Mouse (Mus musculus) lung, adult 2 months (tissue): ENCODE results near the gene Nucb1. TPM values are rescaled to one million over a fixed set of nuclear protein-coding genes. Genes with fewer than 3 reads are reported as not detected.

Experiments used
- DNase-seq: peaks from one replicate; pipeline ENCODE4 v3.0.0; 2022
- H3K4me1 ChIP-seq: fragments of 200-500 bp; 2 replicates; pipeline ENCODE4 v1.6.1; 2011; ENCODE audit warnings: low read length; ENCODE audit not compliant: control insufficient read depth, insufficient read depth
- H3K4me3 ChIP-seq: fragments of 200-500 bp; replicated peaks from 2 replicates; pipeline ENCODE3; 2011; ENCODE audit warnings: low read depth, mild to moderate bottlenecking, control low read depth, low read length; ENCODE audit errors: extremely low read depth
- CTCF ChIP-seq: fragments of 200-500 bp; IDR thresholded peaks from 2 replicates; pipeline ENCODE4 v1.5.1; 2011; ENCODE audit warnings: mild to moderate bottlenecking, low read length, control low read depth; ENCODE audit not compliant: insufficient read depth
- POLR2A ChIP-seq: fragments of 200-500 bp; IDR thresholded peaks from 2 replicates; pipeline ENCODE4 v1.6.1; 2011; ENCODE audit warnings: low read depth, mild to moderate bottlenecking, control low read depth, low read length, borderline replicate concordance; ENCODE audit errors: extremely low read depth
- WGBS: fragments of 180-500 bp; shearing (Covaris S2); methylation state at CpG from one replicate; pipeline ENCODE4 v1.1.7; 2018; 5-methylcytosine and 5-hydroxymethylcytosine counted together
- polyA plus RNA-seq: library from polyadenylated mRNA; depleted of rRNA; stranded (reverse); fragments of >200 nt; gene quantifications from 2 replicates; pipeline ENCODE4 v1.2.3, GENCODE M21; 2012

Gene Nucb1
- polyA plus RNA-seq, 1 experiment, result 420 TPM

GRCm38 (mm10) chr7:45515436-45515835, 5.2 kb upstream of the Nucb1 start:
- 45% methylated on average over 16 of the region's 16 CpGs for WGBS
- no peak overlapping the region for H3K4me3 ChIP-seq
- TF ChIP-seq CTCF, result no peak
- TF ChIP-seq POLR2A, result no peak
- H3K4me1 ChIP-seq, result no peaks in the 10 kb centered on the region
- no peak for DNase-seq

GRCm38 (mm10) chr7:45514411-45514810, 4.2 kb upstream of the Nucb1 start:
- TF ChIP-seq POLR2A (no peak), CTCF (no peak)
- whole genome bisulfite sequencing, result 79% methylated on average over 7 of the region's 7 CpGs

GRCm38 (mm10) chr7:45509181-45509882, 874 bp downstream of the Nucb1 start:
- Histone ChIP-seq H3K4me3 (peak overlapping the region; percentile 94), H3K4me1 (peaks cover 11% of the 10 kb centered on the region)
- WGBS, result 19% methylated on average over 19 of the region's 19 CpGs
- TF ChIP-seq CTCF (no peak), POLR2A (no peak)
- no peak for DNase-seq

More at GRCm38 (mm10) chr7:45514411-45514810, 4.2 kb upstream of the Nucb1 start:
- Histone ChIP-seq H3K4me3 (no peak overlapping the region), H3K4me1 (peaks cover 2% of the 10 kb centered on the region; the same call in 1 of the 2 replicates)
- DNase-seq, result no peak

- no peak for DNase-seq
- 79% methylated on average over 6 of the region's 6 CpGs for WGBS
- no peak for TF ChIP-seq CTCF
- no peak for TF ChIP-seq POLR2A
- H3K4me3 ChIP-seq, result no peak overlapping the region
- H3K4me1 ChIP-seq, result peaks cover 11% of the 10 kb centered on the region
Measured at GRCm38 (mm10) chr7:45508561-45508960, 1.6 kb downstream of the Nucb1 start.

- TF ChIP-seq CTCF, result no peak
- TF ChIP-seq POLR2A, result no peak
- Histone ChIP-seq H3K4me3 (no peak overlapping the region), H3K4me1 (peaks cover 11% of the 10 kb centered on the region)
- WGBS, result 74% methylated on average over 6 of the region's 6 CpGs
- no peak for DNase-seq
Measured at GRCm38 (mm10) chr7:45507583-45507982, 2.6 kb downstream of the Nucb1 start.

- H3K4me3 ChIP-seq, result no peak overlapping the region
- no peaks in the 10 kb centered on the region for H3K4me1 ChIP-seq
- no peak for DNase-seq
- 95% methylated on average over 6 of the region's 6 CpGs for WGBS
- TF ChIP-seq POLR2A, result no peak
- no peak for TF ChIP-seq CTCF
Measured at GRCm38 (mm10) chr7:45498427-45498826, 11.8 kb downstream of the Nucb1 start.

GRCm38 (mm10) chr7:45494548-45494947, 15.7 kb downstream of the Nucb1 start:
- TF ChIP-seq POLR2A, result no peak
- TF ChIP-seq CTCF, result no peak
- no peak for DNase-seq
- WGBS, result 83% methylated on average over 9 of the region's 9 CpGs

GRCm38 (mm10) chr7:45492951-45493350, 17.3 kb downstream of the Nucb1 start:
- Histone ChIP-seq H3K4me3 (no peak overlapping the region), H3K4me1 (peaks cover 3% of the 10 kb centered on the region; the same call in 1 of the 2 replicates)
- no peak for DNase-seq
- TF ChIP-seq POLR2A (no peak), CTCF (no peak)
- 68% methylated on average over 5 of the region's 5 CpGs for WGBS

More at GRCm38 (mm10) chr7:45494548-45494947, 15.7 kb downstream of the Nucb1 start:
- Histone ChIP-seq H3K4me1 (peaks cover 3% of the 10 kb centered on the region; the same call in 1 of the 2 replicates), H3K4me3 (no peak overlapping the region)

- H3K4me3 ChIP-seq, result no peak overlapping the region
- peaks cover 3% of the 10 kb centered on the region; the same call in 1 of the 2 replicates for H3K4me1 ChIP-seq
- TF ChIP-seq CTCF (no peak), POLR2A (no peak)
- WGBS, result 92% methylated on average over 8 of the region's 8 CpGs
- no peak for DNase-seq
Measured at GRCm38 (mm10) chr7:45492225-45492844, 17.9 kb downstream of the Nucb1 start.
